Mouse (Mus musculus) lung, postnatal 0 days (tissue): Measurements from ENCODE around the gene Hsdl2. TPM values are rescaled to one million over a fixed set of nuclear protein-coding genes. Genes with fewer than 3 reads are reported as not detected.

Experiments used
- ATAC-seq: fragments of 200-750 bp; cut with Nextera tagmentation; 2 replicates; pipeline ENCODE4 v1.8.0; 2017; ENCODE audit warnings: moderate library complexity
- DNase-seq: peaks from one replicate; pipeline ENCODE4 v3.0.0-alpha.2; 2016; ENCODE audit warnings: low spot score
- H3K27ac ChIP-seq: fragments of 300-500 bp; sonication (generic); 2 replicates; pipeline ENCODE4 v1.5.1; 2014; ENCODE audit warnings: antibody characterized with exemption, mild to moderate bottlenecking, low read length, mixed read lengths
- H3K27me3 ChIP-seq: fragments of 300-500 bp; sonication (generic); replicated peaks from 2 replicates; pipeline ENCODE4 v1.6.1; 2014; ENCODE audit warnings: low read length, mixed read lengths; ENCODE audit not compliant: insufficient read depth
- H3K36me3 ChIP-seq: fragments of 300-500 bp; sonication (generic); 2 replicates; pipeline ENCODE4 v1.6.1; 2014; ENCODE audit warnings: low read length, mixed read lengths; ENCODE audit not compliant: insufficient read depth
- H3K4me1 ChIP-seq: fragments of 300-500 bp; sonication (generic); 2 replicates; pipeline ENCODE4 v1.6.1; 2014; ENCODE audit warnings: antibody characterized with exemption, low read depth, low read length, mixed read lengths; ENCODE audit not compliant: insufficient read depth
- H3K4me2 ChIP-seq: fragments of 300-500 bp; sonication (generic); replicated peaks from 2 replicates; pipeline ENCODE4 v1.6.1; 2014; ENCODE audit warnings: low read depth, mild to moderate bottlenecking, low read length, moderate library complexity, mixed read lengths
- H3K4me3 ChIP-seq: fragments of 300-500 bp; sonication (generic); 2 replicates; pipeline ENCODE4 v1.5.1; 2014; ENCODE audit warnings: low read depth, low read length
- H3K9ac ChIP-seq: fragments of 300-500 bp; sonication (generic); replicated peaks from 2 replicates; pipeline ENCODE4 v1.6.1; 2014; ENCODE audit warnings: low read depth, mild to moderate bottlenecking
- H3K9me3 ChIP-seq: fragments of 300-500 bp; sonication (generic); 2 replicates; pipeline ENCODE4 v1.6.1; 2016; ENCODE audit warnings: low read length, mixed read lengths
- CTCF ChIP-seq: IDR thresholded peaks from 2 replicates; pipeline ENCODE4 v1.5.1; 2016; ENCODE audit warnings: antibody characterized with exemption, mild to moderate bottlenecking
- EP300 ChIP-seq: IDR thresholded peaks from 2 replicates; pipeline ENCODE4 v1.6.1; 2016; ENCODE audit warnings: antibody characterized with exemption, mild to moderate bottlenecking, control low read depth
- WGBS: fragments of 180-500 bp; shearing (Covaris S2); extraction: QIAGEN DNeasy Blood & Tissue Kit; methylation state at CpG from one replicate; pipeline ENCODE4 v1.1.7; 2014; 5-methylcytosine and 5-hydroxymethylcytosine counted together
- polyA plus RNA-seq: library from polyadenylated mRNA; unstranded; fragments of >200 nt; fragmentation: Nextera tagmentation; extraction: Ambion mirVana; gene quantifications from 2 replicates; pipeline ENCODE4 v1.2.1, GENCODE M21; 2015

Hsdl2 gene
- polyA plus RNA-seq, 1 experiment from 2014 or later = 21.7 TPM

DNA sequence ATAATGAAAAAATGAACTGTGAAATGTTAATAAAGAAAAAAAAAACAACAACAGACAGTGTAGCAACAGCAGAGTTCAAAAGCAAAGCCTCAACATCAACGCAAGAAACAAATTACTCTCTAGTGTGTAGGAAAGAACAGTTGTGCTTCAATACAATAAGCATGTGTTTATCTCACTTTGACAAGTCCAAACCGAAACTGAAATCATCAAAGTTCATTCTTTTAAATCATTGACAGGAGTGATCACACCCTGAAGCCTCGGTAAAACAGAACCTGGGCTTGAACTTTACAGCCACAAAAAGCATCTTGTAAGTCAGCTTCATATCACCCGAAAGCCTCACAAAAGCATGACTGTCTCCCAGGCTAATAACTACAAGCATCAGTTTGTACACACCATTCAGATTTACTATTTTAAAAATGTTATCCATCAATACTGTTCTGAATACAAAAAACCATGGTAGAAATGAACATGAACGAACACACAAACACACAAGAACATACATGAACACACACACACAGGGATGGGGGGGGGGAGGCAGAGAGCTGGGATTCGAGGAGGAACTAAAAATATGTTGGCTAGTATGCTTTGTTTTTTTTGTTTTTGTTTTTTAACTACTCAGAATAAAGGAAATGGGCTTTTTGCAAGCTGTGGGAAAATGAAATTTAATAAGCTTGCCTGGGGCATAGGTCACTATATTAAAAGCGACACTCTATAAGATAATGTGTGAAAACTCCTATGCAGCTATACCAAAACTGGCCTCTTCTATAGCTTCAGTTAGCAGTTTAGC is 34.9 kb upstream of the Hsdl2 start:
- Histone ChIP-seq H3K9ac (no peak overlapping the region), H3K27ac (no peak overlapping the region), H3K4me1 (no peaks in the 10 kb centered on the region), H3K9me3 (no peaks in the 10 kb centered on the region), H3K36me3 (no peaks in the 10 kb centered on the region), H3K4me3 (peak overlapping the region; percentile 5; the same call in 1 of the 2 replicates), H3K27me3 (no peaks in the 10 kb centered on the region), H3K4me2 (peak overlapping the region; percentile 87)
- DNase-seq (no peak), ATAC-seq (no peak)
- TF ChIP-seq EP300 = no peak
- no peak for TF ChIP-seq CTCF
- 39% methylated on average over 7 of the region's 7 CpGs for WGBS

DNA sequence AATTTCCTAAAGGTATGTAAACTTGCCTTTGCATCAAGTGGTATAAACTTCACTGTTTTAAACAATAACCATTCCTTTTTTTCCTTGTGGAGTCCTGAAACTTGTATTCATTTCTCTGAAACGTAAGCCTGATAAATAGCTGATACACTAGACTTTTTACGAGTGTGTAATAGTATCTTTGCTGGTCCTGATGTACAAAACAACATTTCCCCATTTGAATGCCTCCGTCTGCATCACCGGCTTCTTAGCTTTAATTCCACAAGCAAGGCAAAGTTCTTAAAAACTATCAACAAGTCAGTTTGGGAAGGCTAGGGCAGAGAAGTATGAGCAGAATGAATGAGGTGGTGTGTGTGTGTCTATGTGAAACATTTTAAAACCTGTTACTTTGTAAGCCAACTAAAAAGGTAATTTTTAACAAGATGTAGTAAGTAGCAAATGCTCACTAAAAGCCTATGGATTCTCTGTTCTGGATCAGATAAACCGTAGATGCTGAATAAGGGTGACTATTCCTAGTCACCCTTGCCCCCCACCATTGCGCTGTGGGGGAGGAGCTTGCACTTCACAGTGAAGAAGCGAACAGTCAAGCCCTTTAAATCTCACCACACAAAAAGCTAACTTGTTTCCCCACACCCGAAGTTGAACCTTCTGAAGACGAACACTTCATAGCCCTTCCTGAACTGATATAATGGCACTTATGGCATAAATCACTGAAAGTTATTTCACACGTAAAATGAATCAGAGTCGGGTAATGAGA is 34.0 kb upstream of the Hsdl2 start:
- Histone ChIP-seq H3K27me3 (no peaks in the 10 kb centered on the region), H3K27ac (no peak overlapping the region), H3K9ac (no peak overlapping the region), H3K4me2 (peak overlapping the region; percentile 87), H3K36me3 (no peaks in the 10 kb centered on the region), H3K4me3 (peak overlapping the region; percentile 96), H3K9me3 (no peaks in the 10 kb centered on the region), H3K4me1 (no peaks in the 10 kb centered on the region)
- TF ChIP-seq CTCF (no peak), EP300 (no peak; the same call in 1 of the 2 replicates)
- ATAC-seq (no peak), DNase-seq (peak; percentile 15)
- WGBS = 20% methylated on average over 11 of the region's 11 CpGs

DNA sequence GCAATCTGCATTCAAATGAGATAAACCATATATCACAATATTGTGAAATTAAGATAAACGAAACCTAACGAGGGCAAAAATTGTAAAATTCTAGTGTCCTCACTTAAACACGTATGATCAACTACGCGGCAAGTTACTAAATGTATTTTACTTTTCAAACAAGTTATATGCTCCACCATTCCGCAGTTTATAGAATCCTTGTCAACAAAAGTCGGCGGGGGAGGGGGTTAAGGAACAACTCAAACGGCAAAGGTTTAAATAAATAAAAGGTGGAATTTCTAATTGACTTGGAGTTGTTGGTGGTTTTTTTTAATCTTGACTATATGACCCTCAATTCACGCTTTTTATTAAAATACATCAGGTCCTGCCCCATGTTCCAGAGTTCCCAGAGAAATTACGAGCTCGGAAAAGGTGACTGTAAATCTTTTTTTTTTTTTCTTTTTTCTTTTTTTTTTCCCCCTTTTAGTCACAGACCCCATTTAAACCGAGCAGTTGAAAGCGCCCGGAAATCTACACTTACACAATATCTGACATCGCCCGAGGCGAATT is 33.3 kb upstream of the Hsdl2 start:
- H3K27ac ChIP-seq = peak overlapping the region; percentile 99
- peak; percentile 25 for DNase-seq
- no peak for ATAC-seq
- no peaks in the 10 kb centered on the region for H3K36me3 ChIP-seq
- peak overlapping the region; percentile 87 for H3K4me2 ChIP-seq
- TF ChIP-seq CTCF (no peak), EP300 (no peak)
- H3K27me3 ChIP-seq = no peaks in the 10 kb centered on the region
- no peaks in the 10 kb centered on the region for H3K9me3 ChIP-seq
- H3K4me3 ChIP-seq = peak overlapping the region; percentile 96
- H3K9ac ChIP-seq = peak overlapping the region; percentile 98
- 1% methylated on average over 18 of the region's 18 CpGs for WGBS
- no peaks in the 10 kb centered on the region for H3K4me1 ChIP-seq

DNA sequence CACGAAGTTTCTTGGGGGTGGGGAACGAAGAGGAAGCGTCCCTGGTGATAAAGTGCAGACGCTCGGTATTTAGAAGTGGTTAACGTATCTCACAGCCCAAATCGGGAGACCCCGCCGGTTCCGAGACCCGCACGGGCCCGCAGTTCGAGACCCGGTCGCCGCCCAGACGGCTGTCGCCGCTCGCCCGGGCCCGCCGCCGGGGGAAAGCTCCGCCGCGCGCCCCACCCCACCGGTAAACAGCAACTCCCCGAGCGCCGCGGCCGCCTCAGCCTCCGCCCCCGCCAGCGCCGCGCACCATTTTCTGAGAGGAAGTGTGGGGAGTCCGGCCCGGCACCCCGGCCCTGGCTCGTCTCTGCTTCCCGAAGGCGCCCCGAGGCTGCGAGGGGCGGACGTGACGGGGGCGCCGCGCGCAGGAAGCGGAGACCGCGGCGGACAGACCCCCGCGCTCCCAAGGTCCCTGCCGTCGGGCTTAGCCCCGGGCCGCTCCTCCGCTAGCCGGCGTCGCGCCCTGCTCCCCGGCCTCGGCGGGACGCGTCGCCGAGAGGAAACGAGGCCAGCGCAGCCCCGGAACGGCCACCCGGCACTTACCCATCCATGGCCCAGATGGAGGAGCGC is 32.7 kb upstream of the Hsdl2 start:
- H3K4me1 ChIP-seq = no peaks in the 10 kb centered on the region
- DNase-seq (peak; percentile 84), ATAC-seq (peak; percentile 77)
- no peak for TF ChIP-seq EP300
- no peak for TF ChIP-seq CTCF
- no peaks in the 10 kb centered on the region for H3K36me3 ChIP-seq
- H3K27me3 ChIP-seq = no peaks in the 10 kb centered on the region
- H3K4me3 ChIP-seq = peak overlapping the region; percentile 96
- peak overlapping the region; percentile 98 for H3K9ac ChIP-seq
- WGBS = 4% methylated on average over 59 of the region's 83 CpGs
- no peaks in the 10 kb centered on the region for H3K9me3 ChIP-seq
- H3K4me2 ChIP-seq = peak overlapping the region; percentile 87
- peak overlapping the region; percentile 99 for H3K27ac ChIP-seq

DNA sequence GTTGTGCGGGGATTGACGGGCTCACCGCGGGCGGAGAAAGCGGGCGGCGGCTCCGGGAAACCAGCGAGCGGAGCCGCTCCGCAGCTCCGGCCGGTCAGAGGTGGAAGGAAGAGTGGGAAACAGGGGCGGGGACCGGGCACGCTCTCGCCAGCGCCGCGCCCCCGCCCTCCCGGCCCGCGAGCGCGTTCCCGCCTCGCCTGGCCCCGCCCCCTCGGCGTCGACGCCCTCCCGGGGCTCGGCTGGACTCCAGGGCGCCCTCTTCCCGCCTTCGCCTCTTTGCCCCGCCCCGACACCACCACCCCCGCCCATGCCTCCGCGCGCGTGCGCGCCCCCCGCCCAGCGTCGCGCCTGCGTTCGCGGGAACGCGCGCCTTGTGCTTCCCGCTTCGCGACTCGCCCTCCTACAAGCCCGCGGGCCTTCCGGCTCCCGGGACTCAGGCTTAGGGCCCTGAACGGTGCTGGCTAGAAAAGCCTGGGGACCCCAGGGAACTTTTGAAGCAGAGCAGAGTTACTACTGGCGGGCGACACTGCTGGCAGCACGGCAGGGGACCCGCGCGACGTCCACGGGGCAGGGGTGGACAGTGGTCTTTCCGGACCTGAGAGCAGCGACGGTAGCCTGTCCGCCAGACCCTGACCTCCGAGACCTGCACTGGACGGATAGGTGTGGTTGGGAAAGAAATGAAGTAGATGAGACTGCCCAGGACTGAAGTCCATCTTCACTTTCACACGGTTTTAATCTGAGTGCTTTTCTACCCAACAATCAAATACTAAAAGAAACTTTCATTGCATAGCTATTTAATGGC is 32.0 kb upstream of the Hsdl2 start, which contains the start of gene Ptbp3:
Gene Ptbp3 (minus strand): TSS at position 190 of the 802 bp plus-strand sequence.
- peak within 1 kb of the TSS; percentile 96 for H3K4me3 ChIP-seq
- H3K36me3 ChIP-seq = no peaks in the 10 kb centered on the region
- under 1% methylated on average over 47 of the region's 83 CpGs for WGBS
- no peaks in the 10 kb centered on the region for H3K27me3 ChIP-seq
- peak; percentile 97 for DNase-seq
- H3K27ac ChIP-seq = peak within 1 kb of the TSS; percentile 99
- H3K4me1 ChIP-seq = no peaks in the 10 kb centered on the region
- peak; percentile 95 for ATAC-seq
- no peak for TF ChIP-seq CTCF
- TF ChIP-seq EP300 = no peak
- no peaks in the 10 kb centered on the region for H3K9me3 ChIP-seq
- peak within 1 kb of the TSS; percentile 98 for H3K9ac ChIP-seq
- peak within 1 kb of the TSS; percentile 87 for H3K4me2 ChIP-seq
